Mouse (Mus musculus): ENCODE measurements around the gene St14.

DNA sequence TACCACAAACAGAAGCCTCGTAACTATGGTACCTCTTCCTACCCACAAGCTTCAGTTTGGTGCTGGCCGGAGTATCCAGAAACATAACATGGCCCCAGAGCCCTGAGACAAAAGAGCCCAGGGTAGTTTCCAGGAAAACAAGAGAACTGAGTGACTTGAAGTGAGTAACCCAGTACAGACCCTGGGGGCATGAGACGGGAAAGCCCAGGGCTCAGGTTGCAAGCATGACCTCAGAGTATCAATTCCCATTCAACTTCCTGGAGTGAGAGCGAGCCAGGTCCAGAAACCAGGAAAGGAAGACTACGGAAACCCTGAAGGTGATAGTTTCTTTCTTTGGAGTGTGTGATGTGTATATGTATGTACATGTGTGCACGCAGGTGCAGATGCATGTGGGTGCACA, 14.2 kb downstream of the St14 start:
- TF ChIP-seq CTCF (IDR thresholded peaks at IDR 0.05; ENCODE audit: extremely low read depth, insufficient read depth, insufficient read length, insufficient replicate concordance) (no peak), POLR2A (IDR thresholded peaks at IDR 0.05; ENCODE audit: low read depth, low read length) (no peak)
